Mouse (Mus musculus): Measurements from ENCODE around the gene 4930503B20Rik. TPM values are rescaled to one million over a fixed set of nuclear protein-coding genes. Genes with fewer than 3 reads are reported as not detected.

4930503B20Rik gene
- polyA plus RNA-seq (2012; rRNA removed) = not detected in 2 replicates

- no peaks in the 10 kb centered on the region for H3K4me1 ChIP-seq (ENCODE audit: control insufficient read depth, insufficient read depth, insufficient read length, low read length)
- no peak within 1 kb of the TSS for H3K27ac ChIP-seq (ENCODE audit: insufficient read depth, low read depth, low read length)
- WGBS = 75% methylated on average over 3 of the region's 3 CpGs
- no peaks in the 10 kb centered on the region for H3K27me3 ChIP-seq (ENCODE audit: control insufficient read depth, insufficient read depth, low read length)
- TF ChIP-seq CTCF (IDR thresholded peaks at IDR 0.05; ENCODE audit: extremely low read depth, insufficient read length, insufficient replicate concordance, low read depth, low read length) = no peak
- no peak within 1 kb of the TSS for H3K4me3 ChIP-seq (ENCODE audit: low read depth, low read length)
- H3K36me3 ChIP-seq (ENCODE audit: control insufficient read depth, insufficient read depth, low read length) = no peaks in the 10 kb centered on the region
These were observed at the start of gene 4930503B20Rik for GRCm38 (mm10) chr3:146651217-146651616. TSS of gene 4930503B20Rik (minus strand) at chr3:146651317.

- no peak for TF ChIP-seq POLR2A (IDR thresholded peaks at IDR 0.05; ENCODE audit: low read depth, low read length)
- no peak for TF ChIP-seq CTCF (IDR thresholded peaks at IDR 0.05; ENCODE audit: extremely low read depth, insufficient read length, insufficient replicate concordance, low read depth, low read length)
These were observed 48.9 kb upstream of the 4930503B20Rik start for GRCm38 (mm10) chr3:146700051-146700450.

GRCm38 (mm10) chr3:146698982-146699381 is 47.9 kb upstream of the 4930503B20Rik start:
- no peaks in the 10 kb centered on the region for H3K27me3 ChIP-seq (ENCODE audit: control insufficient read depth, insufficient read depth, low read length)
- TF ChIP-seq CTCF (IDR thresholded peaks at IDR 0.05; ENCODE audit: extremely low read depth, insufficient read length, insufficient replicate concordance, low read depth, low read length) (no peak), POLR2A (IDR thresholded peaks at IDR 0.05; ENCODE audit: low read depth, low read length) (no peak)
- no peaks in the 10 kb centered on the region for H3K36me3 ChIP-seq (ENCODE audit: control insufficient read depth, insufficient read depth, low read length)
- no peak overlapping the region for H3K27ac ChIP-seq (ENCODE audit: insufficient read depth, low read depth, low read length)
- no peak overlapping the region for H3K4me3 ChIP-seq (ENCODE audit: low read depth, low read length)
- WGBS = 67% methylated on average over 11 of the region's 11 CpGs
- H3K4me1 ChIP-seq (ENCODE audit: control insufficient read depth, insufficient read depth, insufficient read length, low read length) = no peaks in the 10 kb centered on the region

More at GRCm38 (mm10) chr3:146700051-146700450, 48.9 kb upstream of the 4930503B20Rik start:
- 72% methylated on average over 11 of the region's 11 CpGs for WGBS
- Histone ChIP-seq H3K36me3 (ENCODE audit: control insufficient read depth, insufficient read depth, low read length) (no peaks in the 10 kb centered on the region), H3K4me1 (ENCODE audit: control insufficient read depth, insufficient read depth, insufficient read length, low read length) (no peaks in the 10 kb centered on the region), H3K27me3 (ENCODE audit: control insufficient read depth, insufficient read depth, low read length) (no peaks in the 10 kb centered on the region), H3K4me3 (ENCODE audit: low read depth, low read length) (no peak overlapping the region), H3K27ac (ENCODE audit: insufficient read depth, low read depth, low read length) (no peak overlapping the region)

GRCm38 (mm10) chr3:146692547-146692946 is 41.4 kb upstream of the 4930503B20Rik start:
- Histone ChIP-seq H3K4me1 (ENCODE audit: control insufficient read depth, insufficient read depth, insufficient read length, low read length) (no peaks in the 10 kb centered on the region), H3K27ac (ENCODE audit: insufficient read depth, low read depth, low read length) (no peak overlapping the region), H3K4me3 (ENCODE audit: low read depth, low read length) (no peak overlapping the region), H3K27me3 (ENCODE audit: control insufficient read depth, insufficient read depth, low read length) (no peaks in the 10 kb centered on the region), H3K36me3 (ENCODE audit: control insufficient read depth, insufficient read depth, low read length) (no peaks in the 10 kb centered on the region)
- WGBS = 73% methylated on average over 5 of the region's 5 CpGs
- no peak for TF ChIP-seq CTCF (IDR thresholded peaks at IDR 0.05; ENCODE audit: extremely low read depth, insufficient read length, insufficient replicate concordance, low read depth, low read length)
- no peak for TF ChIP-seq POLR2A (IDR thresholded peaks at IDR 0.05; ENCODE audit: low read depth, low read length)

- H3K27ac ChIP-seq (ENCODE audit: insufficient read depth, low read depth, low read length) = no peak overlapping the region
- H3K27me3 ChIP-seq (ENCODE audit: control insufficient read depth, insufficient read depth, low read length) = peaks cover 4% of the 10 kb centered on the region; the same call in 1 of the 2 replicates
- H3K36me3 ChIP-seq (ENCODE audit: control insufficient read depth, insufficient read depth, low read length) = no peaks in the 10 kb centered on the region
- TF ChIP-seq CTCF (IDR thresholded peaks at IDR 0.05; ENCODE audit: extremely low read depth, insufficient read length, insufficient replicate concordance, low read depth, low read length) = no peak
- no peak for TF ChIP-seq POLR2A (IDR thresholded peaks at IDR 0.05; ENCODE audit: low read depth, low read length)
- 76% methylated on average over 4 of the region's 4 CpGs for WGBS
- no peak overlapping the region for H3K4me3 ChIP-seq (ENCODE audit: low read depth, low read length)
- peaks cover 7% of the 10 kb centered on the region for H3K4me1 ChIP-seq (ENCODE audit: control insufficient read depth, insufficient read depth, insufficient read length, low read length)
These were observed 36.1 kb upstream of the 4930503B20Rik start for GRCm38 (mm10) chr3:146687121-146687725.

GRCm38 (mm10) chr3:146686428-146686827 is 35.3 kb upstream of the 4930503B20Rik start:
- Histone ChIP-seq H3K27me3 (ENCODE audit: control insufficient read depth, insufficient read depth, low read length) (peaks cover 4% of the 10 kb centered on the region; the same call in 1 of the 2 replicates), H3K36me3 (ENCODE audit: control insufficient read depth, insufficient read depth, low read length) (no peaks in the 10 kb centered on the region), H3K4me1 (ENCODE audit: control insufficient read depth, insufficient read depth, insufficient read length, low read length) (peaks cover 7% of the 10 kb centered on the region), H3K4me3 (ENCODE audit: low read depth, low read length) (no peak overlapping the region), H3K27ac (ENCODE audit: insufficient read depth, low read depth, low read length) (no peak overlapping the region)
- 57% methylated on average over 8 of the region's 8 CpGs for WGBS
- no peak for TF ChIP-seq POLR2A (IDR thresholded peaks at IDR 0.05; ENCODE audit: low read depth, low read length)
- no peak for TF ChIP-seq CTCF (IDR thresholded peaks at IDR 0.05; ENCODE audit: extremely low read depth, insufficient read length, insufficient replicate concordance, low read depth, low read length)

GRCm38 (mm10) chr3:146684811-146685675 is 33.9 kb upstream of the 4930503B20Rik start, which contains the start of gene Samd13:
TSS of gene Samd13 (minus strand) at chr3:146685592.
- H3K27ac ChIP-seq (ENCODE audit: insufficient read depth, low read depth, low read length) = no peak within 1 kb of the TSS
- H3K4me1 ChIP-seq (ENCODE audit: control insufficient read depth, insufficient read depth, insufficient read length, low read length) = peaks cover 7% of the 10 kb centered on the region
- 3% methylated on average over 50 of the region's 50 CpGs for WGBS
- H3K4me3 ChIP-seq (ENCODE audit: low read depth, low read length) = peak within 1 kb of the TSS; percentile 63
- TF ChIP-seq POLR2A (IDR thresholded peaks at IDR 0.05; ENCODE audit: low read depth, low read length) (no peak), CTCF (IDR thresholded peaks at IDR 0.05; ENCODE audit: extremely low read depth, insufficient read length, insufficient replicate concordance, low read depth, low read length) (no peak)
- peaks cover 4% of the 10 kb centered on the region; the same call in 1 of the 2 replicates for H3K27me3 ChIP-seq (ENCODE audit: control insufficient read depth, insufficient read depth, low read length)
- H3K36me3 ChIP-seq (ENCODE audit: control insufficient read depth, insufficient read depth, low read length) = no peaks in the 10 kb centered on the region

All from small intestine, adult 2 months (tissue).